Mouse (Mus musculus) heart, adult 2 months (tissue): ENCODE data around the gene Msh6. TPM values are rescaled to one million over a fixed set of nuclear protein-coding genes. Genes with fewer than 3 reads are reported as not detected.
"Not testable (repeated sequence)": the region's sequence is repeated elsewhere in the genome, so short reads cannot be mapped to it uniquely, and the experiment has no call there.

Experiments
- DNase-seq, 2 experiments: peaks; one replicate each; pipeline ENCODE4 v3.0.0; 2021
- H3K27ac ChIP-seq: fragments of 200-600 bp; 2 replicates; pipeline ENCODE4 v1.8.1; 2022
- H3K27me3 ChIP-seq: fragments of 200-500 bp; 2 replicates; pipeline ENCODE4 v1.6.1; 2012; ENCODE audit warnings: mild to moderate bottlenecking, low read length, inconsistent platforms, mixed read lengths; ENCODE audit not compliant: control insufficient read depth, insufficient read depth
- H3K36me3 ChIP-seq: fragments of 200-500 bp; 2 replicates; pipeline ENCODE4 v1.6.1; 2012; ENCODE audit warnings: low read length, inconsistent platforms; ENCODE audit not compliant: control insufficient read depth, insufficient read depth
- H3K4me1 ChIP-seq: fragments of 200-500 bp; 2 replicates; pipeline ENCODE4 v1.6.1; 2011; ENCODE audit warnings: low read length; ENCODE audit not compliant: control insufficient read depth, insufficient read depth
- H3K4me3 ChIP-seq: fragments of 200-600 bp; 2 replicates; pipeline ENCODE4 v1.8.1; 2022
- H3K79me2 ChIP-seq: fragments of 200-500 bp; replicated peaks from 2 replicates; pipeline ENCODE4 v1.6.1; 2012; ENCODE audit warnings: mild to moderate bottlenecking, inconsistent platforms, low read length, moderate library complexity, mixed read lengths; ENCODE audit not compliant: control insufficient read depth, insufficient read depth
- H3K9ac ChIP-seq: fragments of 200-500 bp; 2 replicates; pipeline ENCODE4 v1.6.1; 2012; ENCODE audit warnings: low read depth, mild to moderate bottlenecking, control low read depth, inconsistent platforms, low read length, mixed read lengths
- CTCF ChIP-seq: fragments of 200-600 bp; IDR thresholded peaks from 2 replicates; pipeline ENCODE4 v1.8.1; 2022; ENCODE audit warnings: antibody characterized with exemption, mild to moderate bottlenecking, moderate library complexity
- EP300 ChIP-seq: fragments of 200-500 bp; IDR thresholded peaks from 2 replicates; pipeline ENCODE4 v1.6.1; 2011; ENCODE audit warnings: low read depth, low read length, control low read depth; ENCODE audit not compliant: insufficient read depth
- POLR2A ChIP-seq: fragments of 200-500 bp; IDR thresholded peaks from 2 replicates; pipeline ENCODE4 v1.6.1; 2011; ENCODE audit warnings: mild to moderate bottlenecking, low read depth, low read length, control low read depth; ENCODE audit not compliant: insufficient read depth
- WGBS: fragments of 180-500 bp; shearing (Covaris S2); methylation state at CpG from one replicate; pipeline ENCODE4 v1.1.7; 2018; 5-methylcytosine and 5-hydroxymethylcytosine counted together
- intact Hi-C: fragments of 180-260 bp; cut with DNase I; formaldehyde crosslinking; loops from one replicate; pipeline ENCODE4 v1.15.1; 2025
- long read RNA-seq: library from polyadenylated mRNA; stranded (forward); transcript quantifications from one replicate; pipeline ENCODE4 v2.0.0, GENCODE M21; 2021
- polyA plus RNA-seq: library from polyadenylated mRNA; depleted of rRNA; stranded (reverse); fragments of >200 nt; gene quantifications from 2 replicates; pipeline ENCODE4 v1.2.3, GENCODE M21; 2012; rRNA removed
- total RNA-seq, 2 experiments: library from RNA; stranded (reverse); gene quantifications; 2 replicates each; pipeline ENCODE4 v1.2.3; 2021

Msh6 gene
- total RNA-seq (1 to 10 TPM; 8.2 to 8.6 TPM), polyA plus RNA-seq (1.5 and 3.3 TPM in 2 replicates)
- long read RNA-seq, full-length matches to known transcripts: 8 of 9 reads
- long read RNA-seq, partial matches to known transcripts: 1 of 9 reads
- long read RNA-seq, other reads (novel, unspliced or antisense): 0 of 9 reads

- Histone ChIP-seq H3K27me3 (no peaks in the 10 kb centered on the region), H3K9ac (peak within 1 kb of the TSS; percentile 85), H3K79me2 (peaks cover 1% of the 10 kb centered on the region; the same call in 1 of the 2 replicates), H3K36me3 (no peaks in the 10 kb centered on the region), H3K4me1 (peaks cover 1% of the 10 kb centered on the region; the same call in 1 of the 2 replicates), H3K4me3 (peak within 1 kb of the TSS; percentile 99), H3K27ac (peak within 1 kb of the TSS; percentile 81)
- intact Hi-C loops: loop anchor here (5.0 kb wide), 2 partner anchors 93 to 278 kb away; partner anchors contain the start of gene Fbxo11
- DNase-seq: peak; percentile 89 to 92
- WGBS: under 1% methylated on average over 62 of the region's 63 CpGs
- TF ChIP-seq EP300 (no peak), CTCF (no peak), POLR2A (peak; percentile 88)
Measured at GRCm38 (mm10) chr17:87974629-87975228, at the start of gene Msh6. Gene Msh6 (plus strand): TSS chr17:87975062.

DNA sequence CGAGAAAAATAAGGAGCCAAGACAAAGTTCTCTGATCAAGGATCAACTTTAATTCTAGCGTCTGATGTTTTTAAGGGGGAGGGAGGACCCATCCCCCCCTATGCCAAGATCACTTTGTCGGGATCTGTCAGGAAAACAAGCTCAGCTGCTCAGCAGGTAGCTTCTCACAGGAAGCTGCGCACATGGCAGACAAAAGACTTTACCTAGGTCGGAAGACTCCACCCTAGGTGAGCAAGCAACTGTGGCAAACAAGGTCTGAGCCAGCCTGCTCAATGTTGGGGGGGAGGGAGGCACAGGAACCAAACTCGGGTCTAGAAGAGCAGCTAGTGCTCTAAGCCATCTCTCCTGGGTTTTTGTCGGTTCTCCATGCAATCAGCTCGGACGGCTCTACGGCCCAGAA is 40.5 kb upstream of the Msh6 start:
- intact Hi-C loops: no loop called here
- WGBS: 77% methylated on average over 10 of the region's 10 CpGs
- H3K4me3 ChIP-seq: no peak overlapping the region
- no peak overlapping the region for H3K27ac ChIP-seq
- H3K36me3 ChIP-seq: no peaks in the 10 kb centered on the region
- no peaks in the 10 kb centered on the region for H3K4me1 ChIP-seq
- H3K9ac ChIP-seq: no peak overlapping the region
- H3K79me2 ChIP-seq: no peaks in the 10 kb centered on the region
- DNase-seq: no peak
- no peaks in the 10 kb centered on the region for H3K27me3 ChIP-seq
- TF ChIP-seq CTCF (no peak), POLR2A (no peak), EP300 (no peak)

DNA sequence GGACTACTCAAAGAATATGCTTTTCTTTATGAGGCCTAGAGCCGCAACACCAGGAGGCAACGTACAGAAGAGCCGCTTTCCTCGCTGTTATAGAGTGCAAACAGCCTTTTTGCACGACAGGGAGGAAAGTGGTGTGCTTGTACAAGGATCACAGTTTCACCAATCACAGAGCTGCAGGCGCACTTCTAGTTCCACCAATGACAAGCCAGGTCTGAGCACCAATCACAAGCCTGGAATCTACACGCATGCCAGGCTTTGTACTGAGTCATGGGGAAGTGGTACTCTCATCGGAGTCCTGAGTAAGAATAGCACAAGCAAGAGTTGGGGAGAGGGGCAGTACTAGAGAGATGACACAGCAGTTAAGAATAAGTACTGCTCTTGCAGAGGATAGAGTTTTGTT is 40.1 kb upstream of the Msh6 start:
- no peak for TF ChIP-seq POLR2A
- no peak for TF ChIP-seq EP300
- TF ChIP-seq CTCF: no peak
- no peaks in the 10 kb centered on the region for H3K4me1 ChIP-seq
- no peak for DNase-seq
- H3K9ac ChIP-seq: no peak overlapping the region
- no peak overlapping the region for H3K27ac ChIP-seq
- H3K79me2 ChIP-seq: no peaks in the 10 kb centered on the region
- intact Hi-C loops: no loop called here
- no peaks in the 10 kb centered on the region for H3K27me3 ChIP-seq
- H3K36me3 ChIP-seq: no peaks in the 10 kb centered on the region
- WGBS: 84% methylated on average over 8 of the region's 8 CpGs
- H3K4me3 ChIP-seq: no peak overlapping the region

DNA sequence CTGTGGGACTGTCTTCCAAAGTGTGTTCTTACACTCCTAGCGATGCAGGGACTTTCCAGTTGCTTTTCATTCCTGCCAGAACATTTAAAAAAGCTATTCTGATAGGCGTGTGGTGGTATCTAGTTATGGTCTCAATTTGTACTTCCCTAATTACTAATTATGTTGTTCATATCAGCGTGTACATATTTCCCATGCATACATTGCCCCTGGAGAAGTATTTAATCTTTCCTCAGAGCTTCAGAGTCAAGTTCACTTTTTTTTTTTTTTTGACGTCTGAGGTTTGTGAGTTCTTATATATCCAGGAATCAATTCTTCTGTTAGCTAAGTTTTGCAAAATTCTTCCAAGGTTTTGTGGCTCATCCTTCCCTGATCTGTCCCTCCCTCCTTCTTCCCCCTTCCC is 38.7 kb upstream of the Msh6 start:
- 82% methylated on average over 4 of the region's 4 CpGs for WGBS
- Histone ChIP-seq H3K79me2 (no peaks in the 10 kb centered on the region), H3K27ac (no peak overlapping the region), H3K4me1 (no peaks in the 10 kb centered on the region), H3K27me3 (no peaks in the 10 kb centered on the region), H3K36me3 (no peaks in the 10 kb centered on the region), H3K4me3 (no peak overlapping the region), H3K9ac (no peak overlapping the region)
- TF ChIP-seq POLR2A (no peak), EP300 (no peak), CTCF (no peak)
- no peak for DNase-seq
- intact Hi-C loops: no loop called here

DNA sequence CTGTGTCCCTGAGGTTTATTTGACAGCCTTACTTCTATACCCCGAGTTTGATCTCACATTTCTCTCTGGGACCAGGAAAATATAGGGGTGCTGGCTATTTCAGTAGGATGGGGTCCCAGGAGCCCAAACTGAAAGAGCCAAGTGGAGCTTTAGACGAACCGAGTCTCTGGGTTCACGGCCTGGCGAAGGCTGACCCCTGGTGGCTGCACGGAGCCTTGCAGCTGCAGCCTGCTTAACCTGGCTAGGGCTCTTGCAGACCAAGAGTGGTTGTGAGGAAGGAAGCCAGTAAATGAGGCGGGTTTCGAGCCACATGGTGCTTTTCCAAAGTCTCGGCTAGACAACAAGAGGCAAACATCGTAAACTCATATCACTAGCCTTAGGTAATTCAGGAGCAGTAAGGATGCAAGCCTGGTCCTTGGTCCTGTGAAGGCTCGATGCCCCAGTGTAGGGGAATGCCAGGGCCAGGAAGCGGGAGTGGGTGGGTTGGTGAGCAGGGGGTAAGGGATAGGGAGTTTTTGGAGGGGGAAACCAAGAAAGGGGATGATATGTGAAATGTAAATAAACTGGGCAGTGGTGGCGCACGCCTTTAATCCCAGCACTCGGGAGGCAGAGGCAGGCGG is 25.8 kb upstream of the Msh6 start:
- H3K36me3 ChIP-seq: no peaks in the 10 kb centered on the region
- intact Hi-C loops: loop anchor here (1.0 to 5.0 kb wide), 4 partner anchors 66 to 347 kb away; no protein-coding TSS in a partner anchor
- WGBS: 39% methylated on average over 16 of the region's 16 CpGs
- H3K27ac ChIP-seq: no peak overlapping the region
- no peak overlapping the region for H3K4me3 ChIP-seq
- H3K4me1 ChIP-seq: no peaks in the 10 kb centered on the region
- DNase-seq: peak; percentile 64 to 85
- no peaks in the 10 kb centered on the region for H3K79me2 ChIP-seq
- H3K9ac ChIP-seq: no peak overlapping the region
- no peaks in the 10 kb centered on the region for H3K27me3 ChIP-seq
- TF ChIP-seq POLR2A (no peak), EP300 (peak; percentile 75), CTCF (peak; percentile 100)

DNA sequence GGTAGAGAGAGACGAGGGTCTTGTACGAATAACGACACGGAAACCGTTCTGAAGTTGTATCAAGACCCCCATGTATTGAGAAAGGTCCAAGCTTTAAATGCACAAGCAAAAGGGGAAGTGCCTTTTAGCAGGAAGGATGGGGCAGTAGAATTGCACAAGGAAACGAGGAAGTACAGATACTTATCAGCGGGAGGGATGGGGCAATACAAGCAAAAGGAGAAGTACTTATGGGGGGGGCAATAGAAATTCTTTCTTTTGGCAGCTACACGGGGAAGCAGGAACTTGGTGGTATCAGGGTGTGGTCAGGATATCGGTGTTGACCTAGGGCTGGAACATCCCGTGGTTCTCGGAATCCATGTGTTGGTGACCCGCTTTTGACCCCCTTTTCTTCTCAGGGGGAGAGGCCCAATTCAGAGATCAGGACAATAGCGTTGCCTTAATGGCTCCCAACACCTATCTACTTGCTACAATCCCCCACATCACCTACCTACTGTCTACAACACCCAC is 20.2 kb upstream of the Msh6 start:
- H3K9ac ChIP-seq, H3K27me3 ChIP-seq, DNase-seq, intact Hi-C loops, H3K4me3 ChIP-seq, H3K27ac ChIP-seq, H3K4me1 ChIP-seq, H3K36me3 ChIP-seq, H3K79me2 ChIP-seq: not testable (repeated sequence)
- 70% methylated on average over 13 of the region's 13 CpGs for WGBS
